Mouse (Mus musculus) layer of hippocampus, adult 18-20 months (tissue): ENCODE measurements around the gene Gm10295. TPM values are rescaled to one million over a fixed set of nuclear protein-coding genes. Genes with fewer than 3 reads are reported as not detected.

Experiments
- DNase-seq, 2 experiments: peaks; one replicate each; pipeline ENCODE4 v3.0.0; 2022; ENCODE audit warnings: low spot score in 2 of 2
- total RNA-seq, 2 experiments: library from RNA; stranded (reverse); gene quantifications; 2 replicates each; pipeline ENCODE4 v1.2.3; 2021

Gm10295 gene
- total RNA-seq, 2 experiments from 2014 or later, result not detected

DNA sequence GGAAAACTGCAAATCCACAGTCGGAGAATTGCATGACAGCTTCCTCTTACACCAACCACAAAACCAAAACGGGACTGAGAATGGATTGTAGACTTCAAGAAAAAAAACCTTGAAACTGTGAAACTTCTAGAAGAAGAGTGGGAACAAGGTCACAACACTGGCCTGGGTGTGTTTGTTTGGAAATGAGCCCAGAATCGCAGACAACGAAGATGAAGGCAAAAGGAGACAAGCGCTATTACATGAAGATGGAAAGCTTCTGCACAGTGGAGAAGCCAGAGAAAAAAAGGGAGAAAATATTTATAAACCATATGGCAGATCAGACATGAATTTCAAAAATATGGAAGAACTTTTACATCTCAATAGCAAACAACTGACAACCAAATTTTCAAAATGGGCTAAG, 4.3 kb upstream of the Gm10295 start:
- DNase-seq, result no peak

GRCm38 (mm10) chr7:71348922-71349321, 2.4 kb downstream of the Gm10295 start:
- no peak for DNase-seq

DNA sequence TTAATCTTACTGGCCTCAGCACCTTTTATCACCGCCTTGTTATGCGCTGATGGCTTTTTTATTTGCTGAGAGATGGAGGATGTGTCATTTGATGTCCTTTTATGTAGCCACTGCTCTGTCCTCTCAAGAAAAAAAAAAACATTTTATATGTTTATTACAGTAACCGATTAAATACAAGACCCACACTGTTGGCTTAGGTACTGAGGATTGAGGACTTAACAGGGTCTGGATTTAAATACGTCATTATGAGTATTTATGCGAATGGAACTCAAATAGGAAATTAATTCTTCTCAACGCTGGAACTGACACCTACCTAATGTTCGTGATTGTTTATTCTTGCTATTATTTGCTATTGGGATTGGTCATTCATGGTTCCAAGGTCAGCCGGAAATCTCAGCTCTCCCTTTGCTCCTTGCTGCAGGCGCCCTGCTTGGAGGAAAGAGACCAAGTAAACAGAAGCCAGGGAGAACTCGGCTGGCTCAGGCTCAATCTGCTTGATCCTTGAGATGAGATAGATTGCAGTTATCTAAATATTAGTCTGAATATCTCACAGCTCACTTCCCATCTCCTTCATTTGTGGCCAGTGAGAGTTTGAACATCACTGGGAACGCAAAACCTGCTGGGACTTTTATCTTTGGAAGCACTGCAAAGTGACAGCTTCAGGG, 26.2 kb downstream of the Gm10295 start:
- DNase-seq, result no peak

GRCm38 (mm10) chr7:71313148-71313765, 38.0 kb downstream of the Gm10295 start:
- DNase-seq, result no peak

- DNase-seq, result no peak
These were observed 38.9 kb downstream of the Gm10295 start for GRCm38 (mm10) chr7:71312375-71312774.

- no peak for DNase-seq
These were observed 39.9 kb downstream of the Gm10295 start for GRCm38 (mm10) chr7:71311411-71311810.

- DNase-seq, result no peak
These were observed 43.2 kb downstream of the Gm10295 start for GRCm38 (mm10) chr7:71308051-71308450.

- DNase-seq, result no peak
These were observed 48.6 kb downstream of the Gm10295 start for GRCm38 (mm10) chr7:71302714-71303113.
